Mouse (Mus musculus): ENCODE measurements around the gene Nfkbiz. TPM values are rescaled to one million over a fixed set of nuclear protein-coding genes. Genes with fewer than 3 reads are reported as not detected.

Gene Nfkbiz
- polyA plus RNA-seq (2014; fragmentation: Illumina TruSeq; extraction: RNeasy Lipid Tissue Mini Kit (QIAGEN cat#74804); ENCODE audit: low read depth, low replicate concordance) = 5.0 TPM

DNA sequence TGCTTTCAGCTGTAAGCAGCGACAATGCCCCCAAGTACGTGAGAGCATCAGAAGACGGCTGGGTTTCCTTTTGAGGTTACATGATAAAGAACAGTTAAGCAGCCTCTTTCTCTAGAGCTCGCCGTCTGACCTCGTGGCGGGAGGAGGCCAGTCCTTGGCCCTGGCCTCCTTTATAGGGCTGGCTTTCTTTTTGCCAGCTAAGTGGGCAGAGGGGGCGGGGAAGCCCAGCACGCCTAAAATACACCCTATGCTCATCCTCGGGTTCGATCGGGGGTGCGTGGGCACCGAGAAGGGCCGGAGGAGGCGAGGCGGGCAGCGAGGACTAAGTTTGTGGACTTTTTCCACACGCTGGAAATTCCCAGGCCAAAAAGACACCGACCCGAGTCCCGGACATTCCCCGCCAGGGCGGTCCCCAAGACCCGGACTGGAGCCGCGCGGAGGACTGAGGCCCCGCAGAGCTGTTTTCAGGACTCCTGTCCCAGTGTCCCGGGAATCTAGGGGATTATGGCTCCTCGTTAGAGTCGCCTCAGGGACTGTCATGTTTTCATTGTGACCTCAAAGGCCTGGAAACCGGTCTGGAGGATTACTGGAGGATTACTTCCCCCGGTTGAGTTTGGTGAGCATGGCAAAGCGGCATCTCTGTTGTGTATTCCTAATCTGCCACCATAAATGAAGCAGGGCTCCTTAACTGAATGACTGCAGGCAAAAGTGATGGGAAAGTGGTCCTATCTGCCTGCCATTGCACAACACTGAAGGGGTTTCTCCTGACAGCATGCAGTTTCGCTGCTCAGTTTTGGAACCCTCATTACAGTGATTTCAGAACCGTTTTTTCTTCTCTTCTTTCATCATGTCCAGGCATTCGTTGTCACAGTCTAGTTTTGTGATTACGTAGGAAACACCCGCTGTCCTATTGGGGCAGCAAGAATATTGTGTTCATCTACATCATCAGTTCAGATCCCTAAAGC lies at the start of gene Nfkbiz:
Gene Nfkbiz, minus strand, starts transcription at position 390 of the 965 bp plus-strand sequence.

Other genes starting within 250 kb of the Nfkbiz start
- gene Nxpe3, start 56.4 kb upstream of the Nfkbiz start, polyA plus RNA-seq (2014; fragmentation: Illumina TruSeq; extraction: RNeasy Lipid Tissue Mini Kit (QIAGEN cat#74804); ENCODE audit: low read depth, low replicate concordance) = 2.5 TPM
- 12.1 TPM for gene Cep97, start 96.0 kb upstream of the Nfkbiz start, polyA plus RNA-seq (2014; fragmentation: Illumina TruSeq; extraction: RNeasy Lipid Tissue Mini Kit (QIAGEN cat#74804); ENCODE audit: low read depth, low replicate concordance)
- 332 TPM for gene Rpl24, start 127.4 kb upstream of the Nfkbiz start, polyA plus RNA-seq (2014; fragmentation: Illumina TruSeq; extraction: RNeasy Lipid Tissue Mini Kit (QIAGEN cat#74804); ENCODE audit: low read depth, low replicate concordance)
- 43.8 TPM for gene Zbtb11, start 135.0 kb upstream of the Nfkbiz start, polyA plus RNA-seq (2014; fragmentation: Illumina TruSeq; extraction: RNeasy Lipid Tissue Mini Kit (QIAGEN cat#74804); ENCODE audit: low read depth, low replicate concordance)
- gene Pcnp, start 190.8 kb upstream of the Nfkbiz start, polyA plus RNA-seq (2014; fragmentation: Illumina TruSeq; extraction: RNeasy Lipid Tissue Mini Kit (QIAGEN cat#74804); ENCODE audit: low read depth, low replicate concordance) = 420 TPM
- gene Trmt10c, start 198.9 kb upstream of the Nfkbiz start, polyA plus RNA-seq (2014; fragmentation: Illumina TruSeq; extraction: RNeasy Lipid Tissue Mini Kit (QIAGEN cat#74804); ENCODE audit: low read depth, low replicate concordance) = 92.3 TPM
- 34.6 TPM for gene Senp7, start 209.4 kb upstream of the Nfkbiz start, polyA plus RNA-seq (2014; fragmentation: Illumina TruSeq; extraction: RNeasy Lipid Tissue Mini Kit (QIAGEN cat#74804); ENCODE audit: low read depth, low replicate concordance)